Mouse (Mus musculus) heart, embryonic 10.5 days (tissue): ENCODE measurements at regions not wholly inside any gene's neighbourhood (a gene's known extent, or its start where the extent isn't known, plus 50 kb on each side); places are given as distances from the start of the nearest gene placed in this dataset.
"Not testable (repeated sequence)": the region's sequence is repeated elsewhere in the genome, so short reads cannot be mapped to it uniquely, and the experiment has no call there.

Experiments used
- DNase-seq: peaks from one replicate; pipeline ENCODE4 v3.0.0-alpha.2; 2017; ENCODE audit warnings: low spot score
- H3K27ac ChIP-seq: fragments of 300-500 bp; sonication (generic); 2 replicates; pipeline ENCODE4 v1.5.1; 2016; ENCODE audit warnings: mild to moderate bottlenecking
- H3K27me3 ChIP-seq: fragments of 300-500 bp; sonication (generic); 2 replicates; pipeline ENCODE4 v1.6.1; 2016; ENCODE audit warnings: mild to moderate bottlenecking; ENCODE audit not compliant: poor library complexity, insufficient read depth, severe bottlenecking
- H3K36me3 ChIP-seq: fragments of 300-500 bp; sonication (generic); 2 replicates; pipeline ENCODE4 v1.6.1; 2016; ENCODE audit warnings: mild to moderate bottlenecking, moderate library complexity
- H3K4me1 ChIP-seq: fragments of 300-500 bp; sonication (generic); 2 replicates; pipeline ENCODE4 v1.6.1; 2016; ENCODE audit warnings: mild to moderate bottlenecking
- H3K4me3 ChIP-seq: fragments of 300-500 bp; sonication (generic); 2 replicates; pipeline ENCODE4 v1.5.1; 2016; ENCODE audit warnings: mild to moderate bottlenecking, moderate library complexity
- H3K9me3 ChIP-seq: fragments of 300-500 bp; sonication (generic); 2 replicates; pipeline ENCODE4 v1.6.1; 2016; ENCODE audit warnings: mild to moderate bottlenecking, moderate library complexity
- WGBS: fragments of 180-500 bp; shearing (Covaris S2); methylation state at CpG from one replicate; pipeline ENCODE4 v1.1.7; 2016; 5-methylcytosine and 5-hydroxymethylcytosine counted together

- Histone ChIP-seq H3K27me3 (0 out of 2 replicates have a peak, but pooled peaks cover 5% of the 10 kb centered on the region), H3K4me3 (no peak overlapping the region), H3K9me3 (no peaks in the 10 kb centered on the region), H3K4me1 (peaks cover 11% of the 10 kb centered on the region; the same call in 1 of the 2 replicates), H3K36me3 (no peaks in the 10 kb centered on the region), H3K27ac (no peak overlapping the region)
- 88% methylated on average over 11 of the region's 11 CpGs for WGBS
- DNase-seq: no peak
These were observed 126.9 kb upstream of the Sox5 start for GRCm38 (mm10) chr6:144908646-144909045.

- Histone ChIP-seq H3K36me3 (no peaks in the 10 kb centered on the region), H3K4me3 (no peak overlapping the region), H3K9me3 (no peaks in the 10 kb centered on the region), H3K4me1 (peaks cover 22% of the 10 kb centered on the region), H3K27me3 (0 out of 2 replicates have a peak, but pooled peaks cover 5% of the 10 kb centered on the region), H3K27ac (peak overlapping the region; percentile 62)
- 43% methylated on average over 10 of the region's 10 CpGs for WGBS
- DNase-seq: no peak
These were observed 121.4 kb upstream of the Sox5 start for GRCm38 (mm10) chr6:144903156-144903555.

- Histone ChIP-seq H3K4me3 (no peak overlapping the region), H3K27ac (peak overlapping the region; percentile 62), H3K9me3 (no peaks in the 10 kb centered on the region), H3K4me1 (peaks cover 28% of the 10 kb centered on the region), H3K27me3 (0 out of 2 replicates have a peak, but pooled peaks cover 5% of the 10 kb centered on the region), H3K36me3 (no peaks in the 10 kb centered on the region)
- no peak for DNase-seq
- 61% methylated on average over 20 of the region's 20 CpGs for WGBS
These were observed 120.7 kb upstream of the Sox5 start for GRCm38 (mm10) chr6:144902267-144902995.

- H3K36me3 ChIP-seq: no peaks in the 10 kb centered on the region
- H3K4me1 ChIP-seq: peaks cover 29% of the 10 kb centered on the region
- no peaks in the 10 kb centered on the region for H3K9me3 ChIP-seq
- H3K27ac ChIP-seq: 0 out of 2 replicates have a peak overlapping the region, but pooled peaks have one; percentile 62
- 62% methylated on average over 9 of the region's 9 CpGs for WGBS
- no peak for DNase-seq
- 0 out of 2 replicates have a peak, but pooled peaks cover 5% of the 10 kb centered on the region for H3K27me3 ChIP-seq
- no peak overlapping the region for H3K4me3 ChIP-seq
These were observed 120.0 kb upstream of the Sox5 start for GRCm38 (mm10) chr6:144901825-144902224.

- 89% methylated on average over 7 of the region's 7 CpGs for WGBS
- H3K4me3 ChIP-seq, H3K36me3 ChIP-seq, H3K9me3 ChIP-seq, H3K27me3 ChIP-seq, H3K27ac ChIP-seq, DNase-seq: not testable (repeated sequence)
- peaks cover 29% of the 10 kb centered on the region for H3K4me1 ChIP-seq
These were observed 119.1 kb upstream of the Sox5 start for GRCm38 (mm10) chr6:144900858-144901257.

GRCm38 (mm10) chr6:144897526-144897925 is 115.7 kb upstream of the Sox5 start:
- no peaks in the 10 kb centered on the region for H3K27me3 ChIP-seq
- H3K9me3 ChIP-seq: no peaks in the 10 kb centered on the region
- no peak overlapping the region for H3K4me3 ChIP-seq
- DNase-seq: no peak
- no peak overlapping the region for H3K27ac ChIP-seq
- 46% methylated on average over 3 of the region's 3 CpGs for WGBS
- H3K36me3 ChIP-seq: no peaks in the 10 kb centered on the region
- H3K4me1 ChIP-seq: peaks cover 19% of the 10 kb centered on the region

- no peak for DNase-seq
- peaks cover 13% of the 10 kb centered on the region for H3K4me1 ChIP-seq
- peaks cover 2% of the 10 kb centered on the region; the same call in 1 of the 2 replicates for H3K36me3 ChIP-seq
- no peaks in the 10 kb centered on the region for H3K27me3 ChIP-seq
- H3K27ac ChIP-seq: 0 out of 2 replicates have a peak overlapping the region, but pooled peaks have one; percentile 38
- 26% methylated on average over 2 of the region's 2 CpGs for WGBS
- H3K4me3 ChIP-seq: no peak overlapping the region
- H3K9me3 ChIP-seq: no peaks in the 10 kb centered on the region
These were observed 109.1 kb upstream of the Sox5 start for GRCm38 (mm10) chr6:144890914-144891313.

GRCm38 (mm10) chr6:144890166-144890565 is 108.4 kb upstream of the Sox5 start:
- DNase-seq: no peak
- H3K27ac ChIP-seq: 0 out of 2 replicates have a peak overlapping the region, but pooled peaks have one; percentile 38
- WGBS: 52% methylated on average over 8 of the region's 8 CpGs
- H3K9me3 ChIP-seq: no peaks in the 10 kb centered on the region
- H3K36me3 ChIP-seq: peaks cover 2% of the 10 kb centered on the region; the same call in 1 of the 2 replicates
- peaks cover 13% of the 10 kb centered on the region for H3K4me1 ChIP-seq
- no peaks in the 10 kb centered on the region for H3K27me3 ChIP-seq
- no peak overlapping the region for H3K4me3 ChIP-seq

- no peak for DNase-seq
- Histone ChIP-seq H3K9me3 (no peaks in the 10 kb centered on the region), H3K27me3 (no peaks in the 10 kb centered on the region), H3K4me3 (no peak overlapping the region), H3K36me3 (peaks cover 2% of the 10 kb centered on the region; the same call in 1 of the 2 replicates), H3K27ac (no peak overlapping the region), H3K4me1 (peaks cover 17% of the 10 kb centered on the region; the same call in 1 of the 2 replicates)
- 72% methylated on average over 4 of the region's 4 CpGs for WGBS
These were observed 101.3 kb upstream of the Sox5 start for GRCm38 (mm10) chr6:144883117-144883516.

GRCm38 (mm10) chr6:144880098-144880497 is 98.3 kb upstream of the Sox5 start:
- Histone ChIP-seq H3K27me3 (no peaks in the 10 kb centered on the region), H3K9me3 (no peaks in the 10 kb centered on the region), H3K36me3 (no peaks in the 10 kb centered on the region), H3K27ac (no peak overlapping the region), H3K4me3 (no peak overlapping the region), H3K4me1 (peaks cover 21% of the 10 kb centered on the region; the same call in 1 of the 2 replicates)
- no peak for DNase-seq
- WGBS: 90% methylated on average over 10 of the region's 10 CpGs

- DNase-seq: no peak
- no peaks in the 10 kb centered on the region for H3K9me3 ChIP-seq
- H3K4me1 ChIP-seq: peaks cover 7% of the 10 kb centered on the region; the same call in 1 of the 2 replicates
- H3K27me3 ChIP-seq: no peaks in the 10 kb centered on the region
- H3K27ac ChIP-seq: no peak overlapping the region
- H3K36me3 ChIP-seq: no peaks in the 10 kb centered on the region
- WGBS: 84% methylated on average over 12 of the region's 12 CpGs
- H3K4me3 ChIP-seq: no peak overlapping the region
These were observed 95.0 kb upstream of the Sox5 start for GRCm38 (mm10) chr6:144876758-144877157.

- Histone ChIP-seq H3K4me1 (peaks cover 4% of the 10 kb centered on the region; the same call in 1 of the 2 replicates), H3K27me3 (no peaks in the 10 kb centered on the region), H3K4me3 (no peak overlapping the region), H3K27ac (no peak overlapping the region), H3K9me3 (no peaks in the 10 kb centered on the region), H3K36me3 (no peaks in the 10 kb centered on the region)
- no peak for DNase-seq
- 65% methylated on average over 9 of the region's 9 CpGs for WGBS
These were observed 94.1 kb upstream of the Sox5 start for GRCm38 (mm10) chr6:144875862-144876261.

- Histone ChIP-seq H3K27me3 (no peaks in the 10 kb centered on the region), H3K9me3 (no peaks in the 10 kb centered on the region), H3K36me3 (no peaks in the 10 kb centered on the region), H3K4me1 (peaks cover 4% of the 10 kb centered on the region; the same call in 1 of the 2 replicates), H3K27ac (no peak overlapping the region), H3K4me3 (no peak overlapping the region)
- no peak for DNase-seq
- WGBS: 77% methylated on average over 5 of the region's 5 CpGs
These were observed 92.5 kb upstream of the Sox5 start for GRCm38 (mm10) chr6:144874251-144874650.
